Mouse (Mus musculus) R1 (cell line): ENCODE results near the gene Fam171b.

Experiments
- DNase-seq: peaks from one replicate; pipeline ENCODE4 v3.0.0-alpha.2; 2018; ENCODE audit warnings: low read depth, low spot score

Gene Fam171b

GRCm38 (mm10) chr2:83812483-83813272 is at the start of gene Fam171b:
TSS of gene Fam171b (plus strand) at chr2:83812636.
- DNase-seq: peak; percentile 73

- DNase-seq: no peak
Measured at GRCm38 (mm10) chr2:83766058-83766457, 46.4 kb upstream of the Fam171b start.

GRCm38 (mm10) chr2:83766878-83767277 is 45.6 kb upstream of the Fam171b start:
- no peak for DNase-seq

GRCm38 (mm10) chr2:83768311-83769047 is 44.0 kb upstream of the Fam171b start:
- DNase-seq: no peak

- peak; percentile 71 for DNase-seq
Measured at GRCm38 (mm10) chr2:83771155-83771812, 41.2 kb upstream of the Fam171b start.

GRCm38 (mm10) chr2:83791330-83792073 is 20.9 kb upstream of the Fam171b start:
- DNase-seq: no peak

- DNase-seq: no peak
Measured at GRCm38 (mm10) chr2:83792102-83792501, 20.3 kb upstream of the Fam171b start.

- DNase-seq: no peak
Measured at GRCm38 (mm10) chr2:83795766-83796165, 16.7 kb upstream of the Fam171b start.

- DNase-seq: no peak
Measured at GRCm38 (mm10) chr2:83797902-83798497, 14.4 kb upstream of the Fam171b start.

GRCm38 (mm10) chr2:83813273-83813892 is 947 bp downstream of the Fam171b start:
- no peak for DNase-seq

- no peak for DNase-seq
Measured at GRCm38 (mm10) chr2:83814009-83814408, 1.6 kb downstream of the Fam171b start.

- no peak for DNase-seq
Measured at GRCm38 (mm10) chr2:83816147-83816546, 3.7 kb downstream of the Fam171b start.

- no peak for DNase-seq
Measured at GRCm38 (mm10) chr2:83825161-83825560, 12.7 kb downstream of the Fam171b start.

GRCm38 (mm10) chr2:83828895-83829539 is 16.6 kb downstream of the Fam171b start:
- no peak for DNase-seq

GRCm38 (mm10) chr2:83832903-83833302 is 20.5 kb downstream of the Fam171b start:
- no peak for DNase-seq

GRCm38 (mm10) chr2:83835313-83836070 is 23.1 kb downstream of the Fam171b start:
- DNase-seq: no peak

GRCm38 (mm10) chr2:83848495-83848894 is 36.1 kb downstream of the Fam171b start:
- no peak for DNase-seq

GRCm38 (mm10) chr2:83853423-83853822 is 41.0 kb downstream of the Fam171b start:
- DNase-seq: no peak

- DNase-seq: no peak
Measured at GRCm38 (mm10) chr2:83856236-83856635, 43.8 kb downstream of the Fam171b start.
